Mouse (Mus musculus): ENCODE measurements around the gene Col1a2.

- TF ChIP-seq POLR2A (IDR thresholded peaks at IDR 0.05; ENCODE audit: borderline replicate concordance, insufficient read depth, low read length) (no peak), CTCF (IDR thresholded peaks at IDR 0.05; ENCODE audit: borderline replicate concordance, insufficient read depth, low read depth, low read length) (no peak)
These were observed 85.5 kb downstream of the Col1a2 start for GRCm38 (mm10) chr6:4590089-4590488.
